Mouse (Mus musculus): ENCODE results near the gene Spata25.
"Not testable (repeated sequence)": the region's sequence is repeated elsewhere in the genome, so short reads cannot be mapped to it uniquely, and the experiment has no call there.

Spata25 gene

GRCm38 (mm10) chr2:164855572-164855971 lies 27.2 kb upstream of the Spata25 start:
- in situ Hi-C loops (cut with MboI; ENCODE audit: low sequenced_read_pairs): not testable (repeated sequence)

- in situ Hi-C loops (cut with MboI; ENCODE audit: low sequenced_read_pairs): no loop called here
Observed at GRCm38 (mm10) chr2:164850061-164850460, 21.7 kb upstream of the Spata25 start.

GRCm38 (mm10) chr2:164845782-164846181 lies 17.4 kb upstream of the Spata25 start:
- in situ Hi-C loops (cut with MboI; ENCODE audit: low sequenced_read_pairs): no loop called here

GRCm38 (mm10) chr2:164835164-164835563 lies 6.8 kb upstream of the Spata25 start:
- in situ Hi-C loops (cut with MboI; ENCODE audit: low sequenced_read_pairs): no loop called here

DNA sequence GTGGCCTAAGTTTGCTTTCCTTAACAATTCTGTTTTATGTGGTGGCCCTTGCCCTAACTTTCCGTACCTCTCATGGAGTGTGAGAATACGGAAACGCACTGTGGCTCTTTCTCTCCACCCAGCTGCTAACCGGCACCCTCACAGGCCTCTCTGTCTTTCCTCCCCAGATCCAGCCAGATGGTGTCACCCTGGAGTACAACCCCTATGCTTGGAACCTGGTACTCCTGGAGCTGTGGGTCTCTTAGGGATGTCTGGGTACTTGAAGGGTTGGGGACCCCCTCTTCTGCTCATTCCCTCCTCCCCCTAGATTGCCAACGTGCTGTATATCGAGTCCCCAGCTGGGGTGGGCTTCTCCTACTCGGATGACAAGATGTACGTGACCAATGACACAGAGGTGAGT lies 6.2 kb upstream of the Spata25 start:
- in situ Hi-C loops (cut with MboI; ENCODE audit: low sequenced_read_pairs): no loop called here

GRCm38 (mm10) chr2:164833314-164833959 lies 5.1 kb upstream of the Spata25 start, which contains the start of gene Neurl2:
Neurl2 (minus strand) TSS chr2:164833456.
- in situ Hi-C loops (cut with MboI; ENCODE audit: low sequenced_read_pairs): no loop called here

DNA sequence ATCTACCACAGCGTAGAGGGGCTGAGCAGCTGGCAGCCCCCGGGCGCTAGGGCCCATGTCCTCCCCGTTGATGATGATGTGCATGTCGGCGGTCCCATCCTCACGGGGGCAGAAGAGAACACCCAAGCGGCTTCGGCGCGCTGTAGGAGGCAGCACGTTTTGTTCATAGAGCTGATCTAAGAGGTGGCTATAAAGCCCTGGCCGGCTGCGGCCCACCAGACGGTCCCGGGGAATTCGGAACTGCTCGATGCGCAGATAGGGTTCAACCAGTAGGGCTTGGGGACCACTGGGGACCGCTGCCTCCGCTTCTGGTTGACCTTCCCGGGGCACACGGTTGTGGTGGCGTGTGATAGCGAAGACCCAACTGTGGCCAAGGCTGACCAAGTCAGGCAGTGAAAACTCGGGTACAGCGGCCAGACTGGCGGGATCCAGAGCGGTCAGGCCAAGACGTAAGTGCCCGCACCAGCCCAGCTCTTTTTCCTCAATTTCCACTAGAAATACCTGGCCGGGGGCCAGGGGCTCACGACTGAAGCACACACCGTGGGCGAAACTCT lies 4.5 kb upstream of the Spata25 start, which contains the start of gene Ctsa:
Gene Ctsa, plus strand, starts transcription at position 126 of the 554 bp plus-strand sequence.
- in situ Hi-C loops (cut with MboI; ENCODE audit: low sequenced_read_pairs): no loop called here

GRCm38 (mm10) chr2:164832032-164832747 lies 3.9 kb upstream of the Spata25 start:
- in situ Hi-C loops (cut with MboI; ENCODE audit: low sequenced_read_pairs): no loop called here

DNA sequence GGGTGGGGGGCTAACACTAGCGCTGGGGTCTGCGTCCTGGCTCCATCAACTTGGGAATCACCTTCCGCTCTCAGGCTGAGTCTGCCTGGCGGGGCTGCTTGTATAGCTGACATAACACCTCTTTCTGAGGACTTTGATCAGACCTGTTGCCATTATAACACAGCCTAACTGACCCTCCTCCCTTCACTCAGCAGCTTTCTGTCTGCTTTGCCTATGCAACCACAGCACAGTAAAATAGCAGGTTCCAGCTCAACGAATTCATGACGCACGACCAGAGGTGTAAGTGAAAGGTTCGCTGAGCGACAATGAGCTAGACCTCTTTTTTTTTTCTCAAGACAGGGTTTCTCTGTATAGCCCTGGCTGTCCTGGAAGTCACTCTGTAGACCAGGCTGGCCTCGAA lies 2.7 kb upstream of the Spata25 start:
- in situ Hi-C loops (cut with MboI; ENCODE audit: low sequenced_read_pairs): no loop called here

GRCm38 (mm10) chr2:164829090-164829489 lies 753 bp upstream of the Spata25 start:
- in situ Hi-C loops (cut with MboI; ENCODE audit: low sequenced_read_pairs): no loop called here

DNA sequence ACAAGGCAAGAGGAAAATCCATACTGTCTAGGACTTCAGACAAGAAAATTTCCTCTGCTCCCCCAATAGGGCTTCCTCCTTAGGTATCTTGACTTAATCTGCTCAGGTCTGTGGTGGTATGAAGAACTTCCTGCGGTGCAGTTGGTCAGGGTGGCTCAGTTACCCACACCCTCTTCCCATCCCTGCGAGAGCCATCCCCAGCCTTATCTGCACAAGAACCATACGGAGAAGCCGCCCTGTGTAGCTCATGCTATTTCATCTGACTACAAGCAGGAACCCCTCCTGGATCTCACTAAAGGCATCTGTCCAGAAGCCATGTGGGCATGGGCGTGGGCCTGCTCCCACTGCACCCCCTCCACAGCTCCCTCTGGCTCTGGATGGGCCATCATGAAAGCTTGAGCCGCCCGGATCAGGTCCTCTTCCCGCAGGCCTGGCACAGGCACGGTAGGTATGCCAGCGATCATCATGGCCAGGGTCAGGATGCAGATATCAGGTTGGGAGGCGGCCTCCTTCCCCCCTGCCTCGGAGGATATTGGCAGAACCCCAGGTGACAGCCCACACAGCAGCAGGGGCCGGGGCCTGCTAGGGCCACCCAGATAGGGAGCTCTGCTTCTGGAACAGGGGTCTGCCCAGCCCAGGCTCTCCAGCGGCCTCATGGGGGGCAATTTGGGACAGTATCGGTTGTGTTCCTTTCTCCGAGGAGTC lies 1.0 kb downstream of the Spata25 start:
- in situ Hi-C loops (cut with MboI; ENCODE audit: low sequenced_read_pairs): no loop called here

DNA sequence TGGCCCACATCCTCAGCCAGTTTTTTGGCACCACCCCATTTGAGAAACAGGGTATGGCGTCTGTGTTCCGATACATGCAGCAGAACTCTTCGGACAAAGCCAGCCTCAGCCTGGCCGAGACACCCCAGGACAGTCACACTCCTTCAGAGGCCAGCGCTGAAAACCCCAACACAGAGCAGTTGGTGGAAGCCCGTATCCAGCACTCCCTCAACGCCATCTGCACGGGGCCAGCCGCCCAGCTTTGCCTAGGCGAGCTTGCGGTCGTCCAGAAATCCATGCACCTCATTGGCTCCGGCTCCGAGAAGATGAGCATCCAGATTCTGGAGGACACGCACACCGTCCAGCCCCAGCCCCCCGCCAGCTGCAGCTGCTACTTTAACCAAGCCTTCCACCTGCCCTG lies 2.8 kb downstream of the Spata25 start:
- in situ Hi-C loops (cut with MboI; ENCODE audit: low sequenced_read_pairs): no loop called here

- in situ Hi-C loops (cut with MboI; ENCODE audit: low sequenced_read_pairs): no loop called here
Observed at GRCm38 (mm10) chr2:164823969-164824368, 4.4 kb downstream of the Spata25 start.

- in situ Hi-C loops (cut with MboI; ENCODE audit: low sequenced_read_pairs): no loop called here
Observed at GRCm38 (mm10) chr2:164823181-164823585, 5.2 kb downstream of the Spata25 start.

GRCm38 (mm10) chr2:164822636-164823165 lies 5.6 kb downstream of the Spata25 start, which contains the start of gene Zswim1:
Zswim1 (plus strand) TSS chr2:164822686.
- in situ Hi-C loops (cut with MboI; ENCODE audit: low sequenced_read_pairs): no loop called here

- in situ Hi-C loops (cut with MboI; ENCODE audit: low sequenced_read_pairs): no loop called here
Observed at GRCm38 (mm10) chr2:164821060-164821459, 7.3 kb downstream of the Spata25 start.

DNA sequence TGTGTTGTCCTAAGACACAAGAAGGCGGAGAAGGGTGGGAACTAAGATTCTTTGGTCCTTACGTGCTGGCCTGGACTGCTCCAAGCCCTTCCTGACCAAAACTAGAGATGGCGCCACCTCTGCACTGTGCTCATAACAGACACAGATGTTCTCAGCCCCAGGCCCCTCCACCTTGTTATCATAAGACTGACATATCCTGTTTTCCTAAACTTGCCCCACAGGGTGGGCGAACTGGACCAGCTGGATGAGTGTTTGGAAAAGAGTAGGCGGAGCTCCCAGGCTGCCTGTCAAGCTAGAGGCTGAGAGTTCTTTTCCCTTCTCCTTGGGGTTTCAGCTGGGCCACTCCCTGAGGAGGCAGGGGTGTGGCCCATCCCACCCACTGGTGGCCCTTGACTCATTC lies 10.6 kb downstream of the Spata25 start:
- in situ Hi-C loops (cut with MboI; ENCODE audit: low sequenced_read_pairs): no loop called here

- in situ Hi-C loops (cut with MboI; ENCODE audit: low sequenced_read_pairs): no loop called here
Observed at GRCm38 (mm10) chr2:164817206-164817605, 11.1 kb downstream of the Spata25 start.

DNA sequence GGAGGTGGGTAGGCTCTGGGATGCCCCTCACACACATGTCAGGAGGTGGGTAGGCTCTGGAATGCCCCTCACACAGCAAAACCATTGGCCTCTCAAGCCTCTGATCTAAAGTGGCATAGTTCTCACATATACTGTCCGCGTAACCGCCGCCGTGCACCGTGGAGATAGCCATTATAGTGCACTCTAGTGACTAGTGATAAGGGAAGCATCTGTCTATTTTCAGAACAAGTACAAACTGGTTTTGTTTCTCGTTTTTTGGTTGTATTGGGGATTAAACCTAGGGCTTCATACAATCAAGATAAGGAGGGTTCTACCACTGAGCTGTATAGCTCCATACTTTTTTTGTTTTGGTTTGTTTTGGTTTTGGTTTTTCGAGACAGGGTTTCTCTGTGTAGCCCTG lies 12.5 kb downstream of the Spata25 start:
- in situ Hi-C loops (cut with MboI; ENCODE audit: low sequenced_read_pairs): no loop called here

DNA sequence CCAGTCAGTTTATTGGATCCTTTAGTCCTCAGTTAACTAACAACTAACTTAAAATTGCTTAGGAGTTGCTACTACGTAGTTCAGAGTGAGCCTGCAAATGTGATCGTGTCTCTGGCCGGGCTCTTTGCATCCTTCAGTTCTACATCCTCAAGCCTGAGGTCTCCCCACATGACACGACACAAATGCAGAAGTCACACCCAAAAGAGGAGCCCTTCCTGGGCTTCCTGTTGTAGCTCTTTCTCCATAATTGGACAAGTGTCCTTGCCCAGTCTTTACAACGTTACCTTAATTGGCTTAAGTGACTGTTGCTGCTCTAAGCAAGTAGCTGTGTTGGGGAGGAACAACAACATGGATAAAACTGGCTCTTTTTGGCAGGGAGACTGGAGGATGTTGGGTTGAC lies 13.0 kb downstream of the Spata25 start:
- in situ Hi-C loops (cut with MboI; ENCODE audit: low sequenced_read_pairs): no loop called here

DNA sequence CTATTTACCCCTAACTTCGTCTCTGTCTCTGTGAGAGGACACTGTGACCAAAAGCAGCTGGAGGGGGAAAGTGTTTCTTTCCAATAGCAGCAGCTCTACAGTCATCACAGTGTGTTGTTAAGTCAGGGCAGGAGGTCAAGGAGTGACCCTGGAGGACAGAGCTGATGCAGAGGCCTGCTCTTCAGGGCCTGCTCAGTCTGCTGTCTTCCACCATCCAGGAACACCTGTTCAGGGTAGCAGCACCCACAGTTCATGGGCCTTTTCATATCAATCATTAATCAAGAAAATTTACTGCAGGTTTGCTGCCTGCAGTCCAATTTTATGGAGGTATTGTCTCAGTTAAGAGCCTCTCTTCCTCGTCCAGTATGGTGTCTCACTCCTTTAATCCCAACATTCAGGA lies 14.8 kb downstream of the Spata25 start:
- in situ Hi-C loops (cut with MboI; ENCODE audit: low sequenced_read_pairs): no loop called here
